Mouse (Mus musculus) fat pad, adult 2 months (tissue): Measurements from ENCODE around the gene Eml1.

ENCODE experiments used
- DNase-seq: peaks from one replicate; pipeline ENCODE4 v3.0.0-alpha.2; 2011; ENCODE audit warnings: low read depth, low spot score; ENCODE audit errors: extremely low read depth

Eml1 gene

GRCm38 (mm10) chr12:108370596-108371428, at the start of gene Eml1:
Gene Eml1, plus strand, starts transcription at chr12:108370957.
- no peak for DNase-seq

GRCm38 (mm10) chr12:108326401-108326800, 44.4 kb upstream of the Eml1 start:
- DNase-seq, result no peak

GRCm38 (mm10) chr12:108327889-108328491, 42.8 kb upstream of the Eml1 start:
- DNase-seq, result no peak

- no peak for DNase-seq
Measured at GRCm38 (mm10) chr12:108333056-108333455, 37.7 kb upstream of the Eml1 start.

- DNase-seq, result no peak
Measured at GRCm38 (mm10) chr12:108333481-108333882, 37.3 kb upstream of the Eml1 start.

- peak; percentile 82 for DNase-seq
Measured at GRCm38 (mm10) chr12:108333895-108334445, 36.8 kb upstream of the Eml1 start, which contains the start of gene Cyp46a1. Gene Cyp46a1, plus strand, starts transcription at chr12:108334381.

GRCm38 (mm10) chr12:108334529-108334928, 36.2 kb upstream of the Eml1 start:
- no peak for DNase-seq

- DNase-seq, result no peak
Measured at GRCm38 (mm10) chr12:108338572-108339190, 32.1 kb upstream of the Eml1 start.

- no peak for DNase-seq
Measured at GRCm38 (mm10) chr12:108348151-108348550, 22.6 kb upstream of the Eml1 start.

- DNase-seq, result no peak
Measured at GRCm38 (mm10) chr12:108349026-108349425, 21.7 kb upstream of the Eml1 start.

GRCm38 (mm10) chr12:108350931-108351330, 19.8 kb upstream of the Eml1 start:
- DNase-seq, result no peak

GRCm38 (mm10) chr12:108352371-108353136, 18.2 kb upstream of the Eml1 start:
- no peak for DNase-seq

- no peak for DNase-seq
Measured at GRCm38 (mm10) chr12:108354284-108354683, 16.5 kb upstream of the Eml1 start.

GRCm38 (mm10) chr12:108355271-108355670, 15.5 kb upstream of the Eml1 start:
- peak; percentile 80 for DNase-seq

GRCm38 (mm10) chr12:108355986-108356385, 14.8 kb upstream of the Eml1 start:
- no peak for DNase-seq

GRCm38 (mm10) chr12:108363796-108364195, 7.0 kb upstream of the Eml1 start:
- no peak for DNase-seq

- DNase-seq, result peak; percentile 31
Measured at GRCm38 (mm10) chr12:108365340-108365739, 5.4 kb upstream of the Eml1 start.

GRCm38 (mm10) chr12:108365868-108366267, 4.9 kb upstream of the Eml1 start:
- DNase-seq, result peak; percentile 28

GRCm38 (mm10) chr12:108367909-108368308, 2.8 kb upstream of the Eml1 start:
- no peak for DNase-seq

- DNase-seq, result no peak
Measured at GRCm38 (mm10) chr12:108368921-108369320, 1.8 kb upstream of the Eml1 start.

GRCm38 (mm10) chr12:108371429-108371765, 640 bp downstream of the Eml1 start:
- no peak for DNase-seq
